Mouse (Mus musculus): ENCODE measurements around the gene Thap4.

DNA sequence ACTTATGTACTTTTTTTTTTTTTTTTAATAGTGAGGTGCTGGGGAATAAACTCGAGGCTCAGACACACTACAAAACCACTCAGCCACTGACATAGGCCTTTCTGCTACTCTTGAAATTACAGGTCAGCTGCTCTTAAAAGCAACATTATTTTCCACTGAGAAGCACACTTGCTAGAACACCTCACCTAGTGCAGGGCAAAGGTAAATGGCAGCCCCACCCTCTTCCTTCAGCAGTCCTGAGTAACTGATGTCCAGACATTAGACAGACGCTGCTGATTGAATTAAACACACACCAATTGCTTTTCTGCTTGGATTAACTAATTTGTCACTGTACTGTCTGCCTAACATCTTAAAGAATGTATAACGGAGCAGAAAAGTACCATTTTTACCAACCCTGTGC lies 30.0 kb downstream of the Thap4 start:
- TF ChIP-seq POLR2A (IDR thresholded peaks at IDR 0.05; ENCODE audit: low read depth, low read length), result no peak
- no peak for TF ChIP-seq CTCF (IDR thresholded peaks at IDR 0.05; ENCODE audit: extremely low read depth, insufficient read depth, insufficient read length, insufficient replicate concordance)

Data from spleen, adult 2 months (tissue).